Mouse (Mus musculus): ENCODE measurements at regions not wholly inside any gene's neighbourhood (a gene's known extent, or its start where the extent isn't known, plus 50 kb on each side); places are given as distances from the start of the nearest gene placed in this dataset.

- DNase-seq, result no peak
These were observed 159.6 kb downstream of the Icos start for GRCm38 (mm10) chr1:61137210-61137885.

- DNase-seq, result no peak
These were observed 160.2 kb downstream of the Icos start for GRCm38 (mm10) chr1:61137954-61138353.

DNA sequence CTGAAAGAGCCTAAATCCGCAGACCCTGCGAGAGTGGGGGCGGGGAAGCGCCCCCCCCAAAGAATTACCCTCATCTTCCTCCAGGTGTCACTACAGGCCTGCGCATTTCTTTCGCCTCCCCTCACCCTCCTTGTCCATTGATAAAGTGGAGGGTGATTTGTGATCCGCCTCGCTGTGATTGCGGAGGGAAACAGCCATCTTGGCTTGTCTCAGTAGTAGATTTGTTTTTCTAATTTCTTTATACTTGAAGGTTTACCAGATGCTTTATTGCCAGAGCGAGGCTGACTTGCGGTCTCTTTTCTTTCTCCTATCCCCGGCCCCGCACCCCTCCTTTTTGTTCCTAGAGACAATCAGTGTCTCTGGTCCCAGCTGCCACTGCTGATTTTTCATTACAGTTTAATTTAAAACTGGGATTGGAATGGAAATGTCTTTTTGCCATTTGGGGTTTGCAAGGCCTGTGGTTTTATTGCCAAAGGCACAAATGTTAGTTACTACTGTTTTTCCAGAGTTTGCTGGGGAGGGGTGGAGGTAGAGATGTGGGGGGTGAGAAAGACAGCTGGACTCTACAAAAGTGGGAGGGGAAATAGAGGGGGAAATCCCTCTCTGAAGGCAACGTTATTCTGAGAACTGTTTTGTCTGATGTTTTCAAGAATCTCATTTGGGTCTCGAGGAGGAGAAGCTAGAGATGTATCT lies 161.7 kb downstream of the Icos start:
- peak; percentile 61 for DNase-seq

DNA sequence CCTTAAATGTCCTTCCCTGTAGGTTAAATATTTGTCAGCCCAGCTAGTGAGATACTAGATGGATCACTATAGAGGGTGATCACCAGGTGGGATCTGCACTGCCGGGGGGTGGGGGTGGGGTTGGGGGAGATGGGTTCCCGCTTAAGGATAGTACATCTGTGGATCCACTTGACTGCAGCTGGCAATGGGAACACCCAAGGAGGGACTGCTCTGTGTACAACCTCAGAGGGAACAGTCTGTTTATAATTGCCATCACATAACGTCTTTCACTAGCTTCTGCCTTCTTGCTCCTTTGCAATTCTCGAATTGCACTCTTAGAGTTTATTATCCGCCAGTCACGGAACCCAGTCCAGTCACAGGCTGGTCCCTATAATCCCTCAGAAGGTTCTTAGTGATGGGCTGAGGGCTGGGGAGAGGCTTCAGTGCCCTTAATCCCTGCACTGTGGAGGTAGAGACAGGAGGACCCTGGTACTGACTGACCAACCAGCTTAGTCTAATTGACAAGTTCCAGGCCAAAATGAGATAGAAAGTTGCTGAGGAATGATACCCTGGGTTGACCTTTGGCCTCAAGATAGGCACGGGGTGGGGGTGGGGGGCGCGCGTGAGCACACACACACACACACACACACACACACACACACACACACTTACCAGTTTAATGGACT lies 162.4 kb downstream of the Icos start:
- DNase-seq, result no peak

- DNase-seq, result peak; percentile 71
These were observed 163.3 kb downstream of the Icos start for GRCm38 (mm10) chr1:61140870-61141591.

DNA sequence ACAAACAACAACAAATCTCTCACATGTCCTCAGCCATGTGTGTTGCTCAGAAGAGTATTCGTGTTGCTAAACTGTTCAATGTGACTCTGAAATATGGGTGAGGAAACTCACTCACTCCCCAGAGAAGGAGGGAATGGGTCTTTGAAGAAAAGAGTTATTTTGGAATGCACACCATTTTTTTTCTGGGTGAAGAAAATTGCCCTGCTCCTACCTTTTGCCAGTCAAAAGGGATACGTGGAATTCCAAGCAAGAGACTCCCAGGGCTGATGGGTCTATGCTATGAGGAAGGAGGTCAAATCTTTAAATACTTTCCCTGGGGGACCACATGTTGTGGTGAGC lies 163.8 kb downstream of the Icos start:
- DNase-seq, result no peak

GRCm38 (mm10) chr1:61141952-61142351 lies 164.2 kb downstream of the Icos start:
- peak; percentile 38 for DNase-seq

GRCm38 (mm10) chr1:61143030-61143753 lies 165.5 kb downstream of the Icos start:
- DNase-seq, result peak; percentile 31

GRCm38 (mm10) chr1:61143754-61144066 lies 166.0 kb downstream of the Icos start:
- no peak for DNase-seq

DNA sequence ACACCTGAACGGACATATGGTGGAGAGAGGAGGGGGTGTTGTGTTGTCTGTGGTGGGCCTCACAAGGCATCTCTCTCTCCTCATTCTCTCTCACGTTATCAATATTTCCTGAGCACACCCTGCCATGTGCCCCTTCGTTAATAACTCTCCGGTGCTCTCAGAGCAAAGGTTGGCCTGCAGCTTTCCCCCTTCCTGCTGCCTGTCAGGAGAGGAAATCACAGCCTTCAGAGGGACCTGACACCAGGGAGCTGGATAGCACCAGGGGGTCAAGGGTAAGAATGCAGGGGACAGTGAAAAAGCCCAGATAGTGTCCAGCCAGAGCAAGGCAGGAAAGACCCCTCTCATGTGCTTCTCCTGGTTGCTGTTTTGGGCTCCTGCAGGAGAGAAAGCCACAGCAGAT lies 167.3 kb downstream of the Icos start:
- peak; percentile 26 for DNase-seq

DNA sequence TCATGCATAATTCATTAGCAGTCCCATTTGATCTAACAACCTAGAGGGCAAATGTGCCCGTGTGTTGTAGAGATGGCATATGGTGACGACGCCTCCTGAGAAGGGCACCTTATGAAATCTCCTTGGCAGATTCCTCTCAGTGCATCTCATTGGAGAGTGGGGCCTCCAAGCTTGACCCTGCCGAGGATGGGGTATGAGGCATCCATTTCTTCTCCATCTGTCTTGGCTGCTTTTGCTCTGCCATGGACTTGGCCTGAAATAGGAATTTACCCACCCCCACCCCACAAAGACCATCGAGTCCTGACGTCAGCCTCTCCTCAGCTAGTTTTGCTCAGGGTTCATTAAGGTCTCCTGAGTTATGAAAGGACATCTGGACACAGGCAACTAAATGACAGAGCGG lies 167.8 kb downstream of the Icos start:
- DNase-seq, result no peak

- DNase-seq, result no peak
These were observed 168.5 kb downstream of the Icos start for GRCm38 (mm10) chr1:61146222-61146723.

GRCm38 (mm10) chr1:61151742-61152141 lies 174.0 kb downstream of the Icos start:
- DNase-seq, result no peak

- no peak for DNase-seq
These were observed 174.4 kb downstream of the Icos start for GRCm38 (mm10) chr1:61152157-61152556.

GRCm38 (mm10) chr1:61154216-61154615 lies 176.5 kb downstream of the Icos start:
- DNase-seq, result no peak

DNA sequence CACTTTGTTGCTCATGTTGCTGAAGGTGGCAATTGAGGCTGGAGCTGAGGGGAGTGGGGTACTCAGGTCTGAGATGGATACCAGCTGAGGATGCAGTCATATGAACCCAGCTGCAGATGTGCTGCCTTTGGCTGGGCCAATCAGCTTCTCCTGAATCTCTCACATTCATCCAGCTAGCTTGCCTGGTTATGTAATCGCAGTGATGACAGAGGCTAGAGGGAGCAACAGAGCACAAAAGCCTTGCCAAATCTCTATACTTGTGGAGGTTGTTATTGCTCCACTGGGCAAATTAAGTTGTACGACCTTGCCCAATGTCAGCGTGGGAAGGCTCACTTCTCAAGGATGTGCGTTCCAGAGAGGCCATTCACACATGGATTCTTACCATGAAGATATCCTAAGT lies 179.5 kb downstream of the Icos start:
- no peak for DNase-seq

DNA sequence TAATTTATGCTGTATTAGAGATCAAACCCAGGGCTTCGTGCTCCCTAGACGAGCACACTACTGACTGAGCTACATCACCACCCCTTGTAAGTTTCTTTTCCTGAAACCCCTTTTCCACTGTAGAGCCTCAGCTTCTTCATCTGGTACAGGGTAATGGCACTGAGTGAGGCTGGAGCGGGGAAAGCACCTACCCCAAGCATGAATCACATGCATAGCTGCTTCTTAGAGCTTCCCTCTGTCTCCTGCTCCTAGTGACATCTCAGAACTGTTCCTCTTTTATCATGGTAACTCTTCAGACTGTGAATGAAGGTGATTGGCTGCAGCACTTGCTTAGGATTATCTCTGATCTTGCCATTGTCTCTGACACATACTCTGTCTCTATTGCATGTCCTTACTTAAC lies 182.8 kb downstream of the Icos start:
- DNase-seq, result no peak

DNA sequence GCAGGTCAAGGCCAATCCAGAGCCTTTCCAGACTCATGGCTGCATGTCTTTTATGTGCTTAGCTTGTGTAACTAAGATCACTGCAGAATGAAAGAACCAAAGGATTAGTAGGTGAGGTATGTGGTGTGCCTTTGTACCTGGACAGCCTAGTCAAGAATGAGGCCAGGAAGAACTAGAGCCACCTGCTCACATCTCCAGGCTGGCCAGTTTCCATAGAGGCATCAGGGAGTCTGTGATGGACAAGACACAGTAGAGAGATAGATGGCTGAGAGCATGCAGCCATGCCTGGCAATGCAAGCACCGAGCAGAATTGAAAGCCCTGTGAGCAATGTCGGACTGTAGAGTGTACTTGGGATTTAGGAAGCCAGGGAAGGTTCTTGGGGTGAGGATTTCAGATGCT lies 186.5 kb downstream of the Icos start:
- DNase-seq, result no peak

DNA sequence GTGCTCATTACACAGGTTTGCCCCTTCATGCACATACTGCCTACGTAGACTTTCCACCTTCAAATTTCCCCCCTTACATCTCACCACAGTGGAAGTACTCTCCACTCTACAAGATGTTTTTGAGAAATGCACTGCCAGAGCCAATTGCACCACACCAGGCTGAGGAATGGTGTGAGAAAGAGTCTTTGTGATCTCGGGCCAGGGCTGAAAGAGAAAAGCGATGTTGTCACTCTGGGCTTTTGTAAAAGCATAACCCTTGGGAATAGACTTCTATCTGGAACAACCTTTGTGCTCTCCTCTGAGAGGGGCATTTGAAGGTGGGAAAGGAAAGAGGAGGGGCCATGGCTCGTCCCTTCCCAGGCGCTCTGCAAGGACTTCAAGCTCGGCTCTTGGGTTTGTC lies 194.2 kb downstream of the Icos start:
- no peak for DNase-seq

- no peak for DNase-seq
These were observed 195.2 kb downstream of the Icos start for GRCm38 (mm10) chr1:61172946-61173345.

DNA sequence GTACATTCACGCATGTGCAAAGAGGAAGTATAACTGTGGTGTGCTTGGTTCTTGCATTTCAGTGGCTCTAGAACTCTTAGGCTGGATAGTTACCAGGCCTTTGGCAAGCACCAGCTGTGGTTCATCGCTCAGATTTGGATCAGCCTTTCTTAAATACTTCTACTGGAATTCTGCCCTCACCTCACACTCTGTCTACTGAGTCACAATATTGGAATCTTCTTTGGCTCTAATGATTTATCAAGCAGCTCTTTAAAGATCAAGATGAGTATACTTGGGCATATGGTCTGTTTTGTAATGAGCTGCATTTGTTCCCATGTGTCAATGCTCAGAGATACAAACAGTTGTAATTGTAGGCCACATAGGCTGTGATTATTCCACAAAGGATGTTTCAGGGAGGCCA lies 197.5 kb downstream of the Icos start:
- DNase-seq, result no peak

- no peak for DNase-seq
These were observed 201.7 kb downstream of the Icos start for GRCm38 (mm10) chr1:61179461-61179860.

All from kidney, postnatal 10 days (tissue).